Mouse (Mus musculus): ENCODE measurements around the gene Bicc1.

Gene Bicc1

GRCm38 (mm10) chr10:70874994-70875538 is 284.4 kb downstream of the Bicc1 start:
- 33% methylated on average over 12 of the region's 12 CpGs for WGBS
